Mouse (Mus musculus) testis, adult 2 months (tissue): ENCODE measurements at regions not wholly inside any gene's neighbourhood (a gene's known extent, or its start where the extent isn't known, plus 50 kb on each side); places are given as distances from the start of the nearest gene placed in this dataset.

ENCODE experiments used
- CTCF ChIP-seq: fragments of 200-500 bp; IDR thresholded peaks from 2 replicates; pipeline ENCODE4 v1.5.1; 2012; ENCODE audit warnings: low read depth, mild to moderate bottlenecking, inconsistent platforms, low read length, moderate library complexity; ENCODE audit not compliant: control insufficient read depth, insufficient read depth, insufficient replicate concordance
- POLR2A ChIP-seq: fragments of 200-500 bp; IDR thresholded peaks from 2 replicates; pipeline ENCODE4 v1.6.1; 2012; ENCODE audit warnings: low read depth, mild to moderate bottlenecking, inconsistent platforms, low read length, moderate library complexity; ENCODE audit not compliant: control insufficient read depth

GRCm38 (mm10) chr15:97572639-97573038 is 133.0 kb downstream of the Rpap3 start:
- no peak for TF ChIP-seq CTCF
- no peak for TF ChIP-seq POLR2A
